Mouse (Mus musculus) adrenal gland, adult 8-10 months (tissue): Measurements from ENCODE around the gene Coro6. TPM values are rescaled to one million over a fixed set of nuclear protein-coding genes. Genes with fewer than 3 reads are reported as not detected.

Source experiments
- DNase-seq: peaks from one replicate; pipeline ENCODE4 v3.0.0; 2022
- total RNA-seq, 4 experiments: library from RNA; stranded (reverse); gene quantifications; 2 replicates each; pipeline ENCODE4 v1.2.4; 2022

The Coro6 gene
- total RNA-seq, 4 experiments from 2014 or later: 0.73 to 6.4 (median 3.8) TPM

DNA sequence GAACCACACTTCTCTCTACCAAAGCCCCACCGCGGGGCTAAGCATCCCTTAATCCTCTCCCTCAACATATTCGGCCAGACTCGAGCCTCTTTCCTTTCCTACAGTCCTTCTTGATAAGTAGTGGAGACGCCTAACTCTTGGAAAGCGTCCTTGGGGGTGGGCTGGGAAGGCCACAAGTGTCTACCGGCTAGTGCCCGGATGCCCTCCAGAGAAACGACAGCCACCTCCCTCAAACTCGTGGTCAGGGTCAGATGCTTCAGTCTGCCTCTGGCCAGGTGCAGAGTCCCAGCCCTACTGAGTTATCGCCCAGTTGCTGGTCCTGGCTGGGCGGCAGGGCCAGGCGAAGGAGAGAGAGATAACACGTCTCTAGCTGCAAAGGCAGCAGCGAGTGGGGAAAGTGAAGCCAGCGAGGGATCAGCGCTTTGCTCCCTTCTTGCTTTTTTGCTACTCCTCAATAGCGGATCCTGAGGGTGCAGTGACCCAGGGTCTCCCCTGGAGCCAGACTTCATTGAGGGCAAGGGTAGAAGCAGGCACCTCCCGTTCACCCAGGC is 52.1 kb downstream of the Coro6 start:
- DNase-seq: peak; percentile 30

- DNase-seq: peak; percentile 87
Observed at GRCm38 (mm10) chr11:77514832-77515636, 52.8 kb downstream of the Coro6 start, which contains the start of gene Abhd15. Gene Abhd15 (plus strand): TSS chr11:77515121.

DNA sequence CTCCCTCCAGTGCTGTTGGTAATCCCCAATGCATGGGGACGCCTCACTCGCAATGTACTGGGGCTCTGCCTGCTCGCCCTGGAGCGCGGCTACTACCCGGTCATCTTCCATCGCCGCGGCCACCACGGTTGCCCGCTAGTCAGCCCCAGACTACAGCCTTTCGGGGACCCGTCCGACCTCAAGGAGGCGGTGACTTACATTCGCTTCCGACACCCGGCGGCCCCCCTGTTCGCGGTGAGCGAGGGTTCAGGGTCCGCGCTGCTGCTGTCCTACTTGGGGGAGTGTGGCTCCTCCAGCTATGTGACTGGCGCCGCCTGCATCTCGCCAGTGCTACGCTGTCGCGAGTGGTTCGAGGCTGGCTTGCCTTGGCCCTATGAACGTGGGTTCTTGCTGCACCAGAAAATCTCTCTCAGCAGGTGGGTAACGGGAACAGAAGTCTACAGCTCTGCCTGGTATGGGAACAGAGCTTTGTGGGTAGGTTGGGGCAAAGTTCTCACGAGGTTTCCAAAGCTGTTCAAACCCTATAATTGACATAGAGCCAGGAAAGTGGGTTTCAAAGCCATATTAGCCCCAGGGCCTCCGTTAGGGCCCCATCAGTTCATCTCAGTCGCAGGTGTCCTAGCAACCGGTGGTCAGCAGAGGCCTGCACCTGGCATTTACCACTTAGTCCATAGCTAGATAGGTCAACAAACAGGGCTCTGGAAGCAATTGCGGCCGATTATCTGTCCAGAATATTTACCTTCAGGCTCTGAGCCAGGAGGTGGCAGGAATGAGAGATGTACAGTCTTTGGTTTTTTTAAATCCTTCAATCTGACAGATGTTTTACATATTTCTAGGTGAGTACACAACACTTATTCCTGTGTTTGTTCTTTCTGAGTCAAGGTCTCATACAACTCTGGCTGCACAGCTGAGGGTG is 53.7 kb downstream of the Coro6 start, which contains the start of gene Trp53i13:
Gene Trp53i13 (minus strand): TSS at position 344 of the 916 bp plus-strand sequence.
- no peak for DNase-seq

GRCm38 (mm10) chr11:77516553-77517425 is 54.6 kb downstream of the Coro6 start:
- no peak for DNase-seq

GRCm38 (mm10) chr11:77518051-77518798 is 56.0 kb downstream of the Coro6 start:
- DNase-seq: no peak

DNA sequence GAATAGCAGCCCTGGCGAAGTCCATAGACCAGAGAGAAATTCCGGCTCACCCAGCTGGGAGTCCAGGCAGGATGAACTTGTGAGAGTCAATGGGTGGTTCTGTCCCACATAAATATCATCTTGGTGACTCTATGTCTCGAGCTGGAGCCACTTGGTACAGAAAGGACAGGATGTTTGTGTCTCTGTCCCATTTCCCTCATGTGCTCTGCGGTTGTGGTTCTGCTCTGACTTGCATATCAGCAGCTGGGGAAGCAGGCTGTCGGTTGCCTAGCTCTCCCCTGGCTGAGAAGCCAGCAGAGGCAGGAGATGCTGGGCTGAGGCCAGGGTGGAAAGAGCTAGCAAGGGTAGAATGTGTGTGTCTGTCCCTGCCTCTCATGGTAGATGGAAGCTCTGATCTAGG is 56.8 kb downstream of the Coro6 start, which contains the start of gene Gm10392:
Gene Gm10392 (minus strand): TSS at position 156 of the 400 bp plus-strand sequence.
- no peak for DNase-seq

Other genes with a start within 250 kb of the Coro6 start
- 10 to 100 TPM; 14.8 to 23.1 (median 18.3) TPM for gene Ssh2, start 246.1 kb upstream of the Coro6 start, total RNA-seq
- 10 to 100 TPM in 2 of 4 experiments, 1 to 10 TPM in 2; 5.7 to 13.6 (median 9.3) TPM for gene Ankrd13b, start 27.3 kb downstream of the Coro6 start, total RNA-seq
- gene Git1, start 31.2 kb downstream of the Coro6 start, total RNA-seq: 10 to 100 TPM; 42.1 to 61.0 (median 50.0) TPM
- gene Abhd15, start 52.7 kb downstream of the Coro6 start, total RNA-seq: 10 to 100 TPM; 14.6 to 23.9 (median 17.4) TPM
- 10 to 100 TPM; 15.1 to 28.8 (median 20.0) TPM for gene Trp53i13, start 53.6 kb downstream of the Coro6 start, total RNA-seq
- gene Gm10392, start 56.8 kb downstream of the Coro6 start, total RNA-seq: not detected
- gene Taok1, start 145.4 kb downstream of the Coro6 start, total RNA-seq: 10 to 100 TPM; 47.5 to 69.2 (median 61.7) TPM
- 10 to 100 TPM; 85.4 to 88.9 (median 86.7) TPM for gene Nufip2, start 223.7 kb downstream of the Coro6 start, total RNA-seq